Mouse (Mus musculus) adrenal gland, adult 18-20 months (tissue): ENCODE measurements at regions not wholly inside any gene's neighbourhood (a gene's known extent, or its start where the extent isn't known, plus 50 kb on each side); places are given as distances from the start of the nearest gene placed in this dataset.

Source experiments
- DNase-seq, 2 experiments: peaks; one replicate each; pipeline ENCODE4 v3.0.0; 2021 to 2022; ENCODE audit warnings: low spot score in 2 of 2

- DNase-seq: no peak
Observed at GRCm38 (mm10) chr10:98748856-98749583, 165.2 kb upstream of the Atp2b1 start.

- no peak for DNase-seq
Observed at GRCm38 (mm10) chr10:98749584-98749947, 164.6 kb upstream of the Atp2b1 start.

GRCm38 (mm10) chr10:98751376-98752058, 162.7 kb upstream of the Atp2b1 start:
- no peak for DNase-seq

- DNase-seq: no peak
Observed at GRCm38 (mm10) chr10:98761080-98761479, 153.1 kb upstream of the Atp2b1 start.

- DNase-seq: no peak
Observed at GRCm38 (mm10) chr10:98765786-98766419, 148.3 kb upstream of the Atp2b1 start.

GRCm38 (mm10) chr10:98779783-98780182, 134.4 kb upstream of the Atp2b1 start:
- no peak for DNase-seq

- no peak for DNase-seq
Observed at GRCm38 (mm10) chr10:98780938-98781337, 133.3 kb upstream of the Atp2b1 start.

GRCm38 (mm10) chr10:98781888-98782351, 132.3 kb upstream of the Atp2b1 start:
- no peak for DNase-seq

GRCm38 (mm10) chr10:98785411-98785810, 128.8 kb upstream of the Atp2b1 start:
- no peak for DNase-seq

- DNase-seq: no peak
Observed at GRCm38 (mm10) chr10:98786089-98786488, 128.1 kb upstream of the Atp2b1 start.

- no peak for DNase-seq
Observed at GRCm38 (mm10) chr10:98789763-98790162, 124.4 kb upstream of the Atp2b1 start.

- no peak for DNase-seq
Observed at GRCm38 (mm10) chr10:98790456-98790855, 123.8 kb upstream of the Atp2b1 start.

GRCm38 (mm10) chr10:98792019-98792741, 122.0 kb upstream of the Atp2b1 start:
- no peak for DNase-seq

GRCm38 (mm10) chr10:98793926-98794536, 120.2 kb upstream of the Atp2b1 start:
- DNase-seq: no peak

- DNase-seq: no peak
Observed at GRCm38 (mm10) chr10:98796016-98796415, 118.2 kb upstream of the Atp2b1 start.

GRCm38 (mm10) chr10:98798634-98799415, 115.4 kb upstream of the Atp2b1 start:
- DNase-seq: no peak

- no peak for DNase-seq
Observed at GRCm38 (mm10) chr10:98799830-98800229, 114.4 kb upstream of the Atp2b1 start.

- no peak for DNase-seq
Observed at GRCm38 (mm10) chr10:98800949-98801348, 113.3 kb upstream of the Atp2b1 start.

- no peak for DNase-seq
Observed at GRCm38 (mm10) chr10:98805013-98805412, 109.2 kb upstream of the Atp2b1 start.
